Mouse (Mus musculus) right cerebral cortex, postnatal 36 days (tissue): ENCODE data around the gene Brf1.

Experiments
- DNase-seq, 2 experiments: peaks; one replicate each; pipeline ENCODE4 v3.0.0; 2022; ENCODE audit warnings: low spot score in 2 of 2, mixed read lengths in 1 of 2

Brf1 gene

GRCm38 (mm10) chr12:112977156-112977555 is 23.3 kb downstream of the Brf1 start:
- no peak for DNase-seq

DNA sequence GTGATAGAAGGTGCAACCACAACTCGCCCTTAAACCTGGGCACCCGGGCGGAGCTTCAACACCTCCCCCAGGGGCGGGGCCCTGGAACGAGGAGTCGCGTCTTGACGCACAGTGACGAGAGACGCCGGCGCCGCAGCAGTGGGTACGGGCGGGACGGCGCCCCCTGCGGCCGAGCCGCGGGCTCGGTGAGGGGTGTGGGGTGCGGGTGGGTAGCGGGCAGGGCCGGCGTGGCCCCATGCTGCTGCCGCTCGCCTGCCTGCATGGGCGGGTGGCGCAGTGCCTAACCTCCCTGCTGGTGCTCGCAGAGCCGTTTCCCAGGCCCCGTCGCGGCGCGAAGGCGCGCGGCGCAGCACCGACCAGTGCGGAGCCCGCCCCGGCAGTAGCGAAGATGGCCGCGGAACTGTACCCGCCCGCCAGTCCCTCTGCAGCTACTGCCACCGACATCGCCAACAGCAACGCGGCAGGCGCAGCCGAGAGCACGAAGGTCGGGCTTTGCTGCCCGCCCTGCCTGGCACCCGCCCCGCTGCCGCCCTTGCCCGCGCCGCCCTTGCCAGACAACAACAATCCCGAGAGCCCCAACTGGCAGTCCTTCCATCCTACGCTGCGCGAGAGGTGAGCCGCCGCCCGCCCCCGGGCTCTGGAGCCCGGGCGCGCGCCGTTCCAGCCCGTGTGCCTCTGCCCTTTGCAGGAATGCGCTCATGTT is 24.0 kb downstream of the Brf1 start, which contains the start of gene Btbd6:
Gene Btbd6, plus strand, starts transcription at position 112 of the 703 bp plus-strand sequence.
- DNase-seq = peak; percentile 87 to 89

- no peak for DNase-seq
Measured at GRCm38 (mm10) chr12:112974736-112975135, 25.8 kb downstream of the Brf1 start.

DNA sequence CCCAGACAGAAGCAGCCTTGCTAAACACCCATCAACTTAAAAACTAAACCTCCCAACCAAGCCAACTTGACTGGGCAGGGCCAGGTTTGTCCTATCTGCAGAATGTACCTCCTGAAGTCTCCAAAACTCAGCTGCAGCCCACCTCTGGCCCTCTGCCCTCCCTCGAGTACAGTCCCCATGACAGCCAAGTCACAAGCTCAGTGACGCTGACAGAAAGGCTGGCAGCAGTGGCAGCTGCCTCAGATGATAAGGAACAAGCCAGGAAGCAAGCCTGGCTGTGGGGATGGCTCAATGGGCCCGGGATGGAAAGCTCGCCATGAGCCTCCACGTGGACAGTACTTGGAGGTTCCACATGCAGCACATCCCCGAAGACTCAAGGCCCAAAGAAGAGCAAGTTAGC is 30.9 kb downstream of the Brf1 start:
- no peak for DNase-seq

- no peak for DNase-seq
Measured at GRCm38 (mm10) chr12:112968943-112969342, 31.6 kb downstream of the Brf1 start.

- no peak for DNase-seq
Measured at GRCm38 (mm10) chr12:112965783-112966182, 34.7 kb downstream of the Brf1 start.

DNA sequence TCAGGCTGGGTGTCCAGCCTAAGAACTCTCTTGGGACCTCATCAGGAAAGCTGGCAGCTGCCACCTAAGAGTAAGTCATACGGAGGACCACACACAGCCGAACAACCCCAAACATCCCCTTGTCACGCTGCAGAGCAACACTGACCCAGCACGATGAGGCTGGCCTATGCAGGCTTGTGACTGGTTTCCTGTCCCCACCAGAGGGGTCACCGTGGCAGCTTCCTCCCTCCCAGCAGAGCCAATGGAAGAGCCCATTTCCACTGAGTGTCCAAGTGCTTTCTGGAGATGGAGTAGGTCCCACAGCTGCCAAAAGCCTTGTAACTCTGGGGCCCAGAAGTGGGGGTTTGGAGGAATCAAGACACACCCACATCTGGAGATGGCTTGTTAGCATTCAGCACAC is 38.6 kb downstream of the Brf1 start:
- no peak for DNase-seq

- DNase-seq = no peak
Measured at GRCm38 (mm10) chr12:112961428-112961827, 39.1 kb downstream of the Brf1 start.

GRCm38 (mm10) chr12:112959421-112959820 is 41.1 kb downstream of the Brf1 start:
- no peak for DNase-seq

DNA sequence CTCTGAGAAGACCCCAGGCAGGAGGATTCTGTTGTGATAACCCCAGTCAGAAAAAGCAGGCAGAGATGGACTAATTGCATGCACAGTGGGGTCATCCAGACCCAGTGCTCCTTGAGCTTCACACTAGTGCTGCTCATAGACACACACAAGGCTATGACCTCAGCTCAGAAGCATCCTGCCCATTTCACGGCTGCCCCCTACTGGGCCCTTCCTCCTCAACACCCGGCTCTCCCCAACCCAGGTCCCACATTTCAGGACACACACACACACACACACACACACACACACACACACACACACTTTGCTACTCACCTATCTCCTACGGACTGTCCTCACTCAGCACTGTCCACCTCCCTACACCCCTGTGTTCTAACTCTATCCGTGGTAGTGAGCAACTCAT is 42.2 kb downstream of the Brf1 start:
- no peak for DNase-seq

GRCm38 (mm10) chr12:112955800-112956199 is 44.7 kb downstream of the Brf1 start:
- peak; percentile 57 to 61 for DNase-seq

DNA sequence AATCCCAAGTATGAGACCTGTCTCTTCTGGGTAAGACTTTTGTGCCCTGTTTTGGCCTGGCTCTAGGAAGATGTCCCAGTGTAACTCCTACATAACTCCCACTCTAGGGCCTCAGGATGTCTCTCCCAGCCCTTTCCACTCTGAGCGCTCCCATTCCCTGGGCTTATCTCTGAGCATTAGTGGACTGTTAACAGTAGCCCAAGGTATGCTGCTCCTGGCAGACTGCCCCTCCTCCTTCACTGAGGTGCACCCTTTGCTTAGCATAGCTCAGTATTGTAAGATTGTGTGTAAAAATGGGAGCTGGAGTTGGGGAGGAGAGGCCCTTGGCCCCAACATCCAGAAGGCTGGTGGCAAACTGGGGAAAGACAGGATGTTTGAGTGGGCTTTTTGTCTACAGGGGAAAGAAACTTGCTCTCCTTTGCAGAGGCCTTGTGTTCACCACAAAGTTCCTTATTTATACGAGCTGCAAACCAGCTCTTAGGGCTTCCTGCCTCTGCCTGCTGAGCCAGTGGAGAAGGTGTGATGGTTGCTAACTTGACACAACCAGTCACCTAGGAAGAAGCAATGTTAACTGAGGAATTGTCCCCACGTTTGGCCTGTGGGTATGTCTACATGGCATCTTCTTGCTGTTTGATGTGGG is 47.5 kb downstream of the Brf1 start:
- no peak for DNase-seq

GRCm38 (mm10) chr12:112952433-112952832 is 48.1 kb downstream of the Brf1 start:
- DNase-seq = no peak

DNA sequence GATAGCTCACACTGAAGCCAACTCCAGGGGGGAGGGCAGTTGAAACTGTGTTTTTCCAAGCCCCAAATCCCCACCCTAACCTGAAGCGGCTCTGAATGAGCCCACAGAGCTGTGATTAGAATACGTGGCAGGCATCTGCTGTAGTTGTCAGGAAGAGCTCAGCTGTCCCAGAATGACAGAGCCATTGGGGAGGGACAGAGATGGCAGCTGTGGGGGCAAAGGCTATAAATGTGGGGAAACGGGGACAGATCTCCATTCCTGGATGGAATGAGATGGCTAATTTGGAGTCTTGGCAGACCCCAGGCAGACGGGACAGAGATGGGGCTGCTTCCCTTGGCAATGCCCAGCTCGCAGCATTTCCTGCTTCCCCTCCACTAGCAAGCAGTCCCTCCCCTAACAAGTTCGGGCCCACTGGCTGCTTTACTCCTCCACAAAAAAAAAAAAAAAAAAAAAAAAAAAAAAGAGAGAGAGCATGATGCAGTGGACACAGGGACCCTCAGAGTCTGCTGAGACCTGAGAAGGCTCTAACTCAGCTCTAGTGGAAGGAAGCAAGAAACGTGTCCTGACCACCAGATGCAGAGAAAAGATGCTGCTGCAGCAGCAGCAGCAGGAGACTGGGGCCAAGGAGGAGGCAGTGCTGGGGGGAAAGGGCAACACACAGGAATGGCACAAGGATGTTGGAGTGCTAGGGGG is 49.2 kb downstream of the Brf1 start:
- DNase-seq = no peak

DNA sequence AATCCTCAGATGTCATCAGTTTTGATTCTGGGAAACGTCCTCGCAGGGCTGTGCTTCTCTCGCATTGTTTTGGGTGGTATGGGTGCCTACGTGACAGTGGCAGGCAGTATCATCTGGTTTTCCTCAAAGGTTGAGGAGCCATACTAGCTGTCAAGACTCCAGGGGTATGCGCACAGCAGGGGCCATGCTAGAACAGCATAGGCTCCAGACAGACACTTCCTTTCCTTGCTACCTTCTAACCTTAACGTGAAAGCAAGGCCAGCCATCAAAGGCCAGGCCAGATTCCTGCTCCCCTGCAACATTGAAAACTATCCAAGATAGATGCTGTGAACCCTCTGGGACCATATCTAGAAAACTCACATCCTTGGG is 49.8 kb downstream of the Brf1 start:
- DNase-seq = no peak

GRCm38 (mm10) chr12:112950040-112950760 is 50.3 kb downstream of the Brf1 start:
- DNase-seq = peak; percentile 92 to 93

DNA sequence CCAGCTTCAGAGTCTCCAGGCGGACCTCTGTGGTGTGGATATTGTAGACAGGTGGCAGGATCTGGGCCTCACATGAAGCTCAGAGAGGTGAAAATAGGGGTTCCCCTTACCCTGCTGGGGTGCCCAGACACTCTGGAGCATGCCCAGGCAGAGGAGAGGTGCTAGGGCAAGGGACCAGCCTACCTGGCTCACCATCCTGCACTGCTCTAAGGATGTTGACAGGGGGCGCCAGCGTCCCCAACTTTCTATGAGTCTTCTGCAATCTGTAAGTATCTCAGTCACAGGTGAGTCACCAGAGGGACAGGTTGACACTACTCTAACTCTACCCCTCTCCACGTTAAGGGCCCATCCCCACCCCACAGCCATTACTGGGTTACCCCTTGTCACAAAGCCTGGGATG is 53.2 kb downstream of the Brf1 start:
- no peak for DNase-seq

GRCm38 (mm10) chr12:112943669-112944068 is 56.8 kb downstream of the Brf1 start:
- DNase-seq = no peak

DNA sequence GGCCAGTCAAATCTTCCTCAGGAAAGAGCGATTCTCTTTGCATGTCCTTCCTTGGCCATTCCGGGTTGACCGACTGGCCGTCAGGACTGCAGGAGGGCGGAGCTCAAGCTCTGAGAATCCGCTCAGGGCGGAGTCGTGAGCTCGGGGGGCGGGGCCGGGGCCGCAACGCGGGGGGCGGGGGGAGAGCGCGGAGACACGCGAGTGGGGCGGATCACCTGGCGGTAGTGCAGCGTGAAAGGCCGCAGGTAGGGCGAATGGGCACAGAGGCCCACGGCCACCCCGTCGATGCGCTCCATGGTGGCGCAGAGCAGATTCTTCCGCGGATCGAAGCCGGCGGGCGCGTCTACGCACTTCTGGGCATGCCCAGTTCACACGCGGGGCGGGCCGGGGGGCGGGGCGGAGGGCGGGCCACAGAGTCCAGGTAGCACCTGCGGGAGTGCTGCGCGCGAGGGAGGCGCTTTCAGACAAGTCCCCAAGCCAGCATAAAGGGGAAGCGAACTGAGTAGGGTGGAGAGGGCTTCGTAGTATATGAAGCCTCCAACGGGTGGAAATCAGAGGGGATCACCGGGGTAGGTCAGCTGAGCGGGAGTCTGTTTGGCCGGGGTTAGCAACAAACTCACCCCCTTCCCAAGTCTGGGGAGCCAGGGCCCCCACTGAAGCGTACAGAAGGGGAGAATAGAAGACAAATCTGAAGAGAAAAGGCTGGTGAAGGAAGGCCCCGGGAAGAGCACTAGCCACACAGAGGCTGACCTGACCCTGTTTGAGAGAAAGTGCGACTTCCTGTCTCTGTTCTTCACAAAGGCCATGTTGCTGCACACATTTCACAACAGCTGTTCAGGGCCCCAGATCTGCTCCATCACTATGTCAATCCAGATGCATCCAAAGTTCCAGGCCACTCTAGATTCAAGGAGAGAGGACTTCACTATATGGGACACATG is 58.5 kb downstream of the Brf1 start, which contains the start of gene Nudt14:
Gene Nudt14, minus strand, starts transcription at position 349 of the 938 bp plus-strand sequence.
- DNase-seq = peak in 1 of 2 experiments; percentile 66

- no peak for DNase-seq
Measured at GRCm38 (mm10) chr12:112941156-112941775, 59.2 kb downstream of the Brf1 start.
